Mouse (Mus musculus) heart, postnatal 0 days (tissue): Measurements from ENCODE around the gene Crtc3. TPM values are rescaled to one million over a fixed set of nuclear protein-coding genes. Genes with fewer than 3 reads are reported as not detected.

Experiments used
- ATAC-seq: fragments of 200-750 bp; cut with Nextera tagmentation; 2 replicates; pipeline ENCODE4 v1.8.0; 2017; ENCODE audit warnings: low read depth, moderate number of reproducible peaks, moderate library complexity; ENCODE audit not compliant: insufficient read depth
- DNase-seq: peaks from one replicate; pipeline ENCODE4 v3.0.0-alpha.2; 2016; ENCODE audit warnings: low spot score
- H3K27ac ChIP-seq: fragments of 300-500 bp; sonication (generic); 2 replicates; pipeline ENCODE4 v1.5.1; 2014; ENCODE audit warnings: low read depth, mild to moderate bottlenecking
- H3K27me3 ChIP-seq: fragments of 300-500 bp; sonication (generic); 2 replicates; pipeline ENCODE4 v1.6.1; 2014; ENCODE audit warnings: low read length, mixed read lengths; ENCODE audit not compliant: control insufficient read depth, insufficient read depth
- H3K36me3 ChIP-seq: fragments of 300-500 bp; sonication (generic); replicated peaks from 2 replicates; pipeline ENCODE4 v1.6.1; 2014; ENCODE audit warnings: low read length, mixed read lengths; ENCODE audit not compliant: control insufficient read depth, insufficient read depth
- H3K4me1 ChIP-seq: fragments of 300-500 bp; sonication (generic); 2 replicates; pipeline ENCODE4 v1.6.1; 2014; ENCODE audit warnings: antibody characterized with exemption; ENCODE audit not compliant: control insufficient read depth, insufficient read depth
- H3K4me2 ChIP-seq: fragments of 300-500 bp; sonication (generic); 2 replicates; pipeline ENCODE4 v1.6.1; 2014; ENCODE audit warnings: low read depth, mild to moderate bottlenecking, low read length, moderate library complexity
- H3K4me3 ChIP-seq: fragments of 300-500 bp; sonication (generic); 2 replicates; pipeline ENCODE4 v1.5.1; 2014; ENCODE audit warnings: low read depth, low read length
- H3K9ac ChIP-seq: fragments of 300-500 bp; sonication (generic); replicated peaks from 2 replicates; pipeline ENCODE4 v1.6.1; 2014; ENCODE audit warnings: low read depth, low read length, mixed read lengths
- H3K9me3 ChIP-seq: fragments of 300-500 bp; sonication (generic); replicated peaks from 2 replicates; pipeline ENCODE4 v1.6.1; 2016; ENCODE audit warnings: low read length; ENCODE audit not compliant: control insufficient read depth
- CTCF ChIP-seq: IDR thresholded peaks from 2 replicates; pipeline ENCODE4 v1.5.1; 2016; ENCODE audit warnings: antibody characterized with exemption, control low read depth, low read depth
- EP300 ChIP-seq: IDR thresholded peaks from 2 replicates; pipeline ENCODE4 v1.6.1; 2016; ENCODE audit warnings: antibody characterized with exemption, low read depth
- WGBS: fragments of 180-500 bp; shearing (Covaris S2); extraction: QIAGEN DNeasy Blood & Tissue Kit; methylation state at CpG from one replicate; pipeline ENCODE4 v1.1.7; 2014; 5-methylcytosine and 5-hydroxymethylcytosine counted together
- polyA plus RNA-seq: library from polyadenylated mRNA; unstranded; fragments of >200 nt; fragmentation: Nextera tagmentation; extraction: Ambion mirVana; gene quantifications from 2 replicates; pipeline ENCODE4 v1.2.1, GENCODE M21; 2015
- total RNA-seq: library from RNA; depleted of rRNA; stranded (reverse); fragments of >200 nt; gene quantifications from 2 replicates; pipeline ENCODE4 v1.2.3, GENCODE M21; 2014; ENCODE audit warnings: low replicate concordance

Crtc3 gene
- total and polyA plus RNA-seq, 2 experiments from 2014 or later = 11.4 to 24.9 TPM

- Histone ChIP-seq H3K4me3 (no peak overlapping the region), H3K27me3 (no peaks in the 10 kb centered on the region), H3K4me1 (no peaks in the 10 kb centered on the region), H3K9me3 (no peaks in the 10 kb centered on the region), H3K36me3 (no peaks in the 10 kb centered on the region), H3K4me2 (no peak overlapping the region), H3K9ac (no peak overlapping the region), H3K27ac (no peak overlapping the region)
- 20% methylated on average over 1 of the region's 1 CpGs for WGBS
- DNase-seq (no peak), ATAC-seq (no peak)
- TF ChIP-seq CTCF (no peak), EP300 (no peak)
Observed at GRCm38 (mm10) chr7:80696334-80696733, 7.7 kb upstream of the Crtc3 start.

- H3K27ac ChIP-seq = no peak overlapping the region
- no peaks in the 10 kb centered on the region for H3K27me3 ChIP-seq
- ATAC-seq = no peak
- no peak overlapping the region for H3K4me3 ChIP-seq
- no peak overlapping the region for H3K4me2 ChIP-seq
- H3K9me3 ChIP-seq = no peaks in the 10 kb centered on the region
- TF ChIP-seq CTCF = no peak
- TF ChIP-seq EP300 = no peak
- DNase-seq = no peak
- peaks cover 3% of the 10 kb centered on the region; the same call in 1 of the 2 replicates for H3K4me1 ChIP-seq
- 92% methylated on average over 9 of the region's 9 CpGs for WGBS
- no peaks in the 10 kb centered on the region for H3K36me3 ChIP-seq
- H3K9ac ChIP-seq = no peak overlapping the region
Observed at GRCm38 (mm10) chr7:80692472-80692871, 3.8 kb upstream of the Crtc3 start.

- ATAC-seq = no peak
- Histone ChIP-seq H3K9me3 (no peaks in the 10 kb centered on the region), H3K4me3 (no peak overlapping the region), H3K27me3 (no peaks in the 10 kb centered on the region), H3K4me2 (no peak overlapping the region), H3K9ac (no peak overlapping the region), H3K36me3 (no peaks in the 10 kb centered on the region), H3K4me1 (peaks cover 6% of the 10 kb centered on the region; the same call in 1 of the 2 replicates), H3K27ac (no peak overlapping the region)
- no peak for DNase-seq
- 64% methylated on average over 6 of the region's 6 CpGs for WGBS
- no peak for TF ChIP-seq EP300
Observed at GRCm38 (mm10) chr7:80691131-80691530, 2.5 kb upstream of the Crtc3 start.

- Histone ChIP-seq H3K9me3 (no peaks in the 10 kb centered on the region), H3K27me3 (no peaks in the 10 kb centered on the region), H3K36me3 (no peaks in the 10 kb centered on the region), H3K4me1 (peaks cover 6% of the 10 kb centered on the region; the same call in 1 of the 2 replicates), H3K27ac (peak overlapping the region; percentile 99), H3K9ac (peak overlapping the region; percentile 97), H3K4me3 (peak overlapping the region; percentile 90), H3K4me2 (peak overlapping the region; percentile 79)
- DNase-seq = peak; percentile 19
- 23% methylated on average over 10 of the region's 10 CpGs for WGBS
- no peak for ATAC-seq
- TF ChIP-seq CTCF (no peak), EP300 (no peak)
Observed at GRCm38 (mm10) chr7:80689221-80689591, 529 bp upstream of the Crtc3 start.

- peaks cover 8% of the 10 kb centered on the region; the same call in 1 of the 2 replicates for H3K4me1 ChIP-seq
- DNase-seq (peak; percentile 67), ATAC-seq (peak; percentile 57)
- H3K4me2 ChIP-seq = peak overlapping the region; percentile 79
- peak overlapping the region; percentile 97 for H3K9ac ChIP-seq
- H3K4me3 ChIP-seq = peak overlapping the region; percentile 90
- H3K27ac ChIP-seq = peak overlapping the region; percentile 99
- no peaks in the 10 kb centered on the region for H3K27me3 ChIP-seq
- no peaks in the 10 kb centered on the region for H3K36me3 ChIP-seq
- no peaks in the 10 kb centered on the region for H3K9me3 ChIP-seq
- no peak for TF ChIP-seq EP300
- TF ChIP-seq CTCF = peak; percentile 23; the same call in 1 of the 2 replicates
- WGBS = 2% methylated on average over 56 of the region's 69 CpGs
Observed at GRCm38 (mm10) chr7:80687721-80688555, 739 bp downstream of the Crtc3 start.
